Mouse (Mus musculus) limb, embryonic 10.5 days (tissue): ENCODE results near the gene Trim30c. TPM values are rescaled to one million over a fixed set of nuclear protein-coding genes. Genes with fewer than 3 reads are reported as not detected.

Source experiments
- polyA plus RNA-seq: library from polyadenylated mRNA; unstranded; fragments of >200 nt; fragmentation: Nextera tagmentation; extraction: Ambion mirVana; gene quantifications from 2 replicates; pipeline ENCODE4 v1.2.1, GENCODE M21; 2016

Gene Trim30c
- polyA plus RNA-seq, 1 experiment from 2014 or later, result not detected

Other genes with a start within 250 kb of the Trim30c start
- gene Olfm5, start 236.0 kb downstream of the Trim30c start, polyA plus RNA-seq, result not detected in 2 replicates
- 0.16 and 0.29 TPM in 2 replicates for gene Olfr648, start 217.4 kb downstream of the Trim30c start, polyA plus RNA-seq
- not detected in 2 replicates for gene Olfr649, start 204.9 kb downstream of the Trim30c start, polyA plus RNA-seq
- gene Trim6, start 182.0 kb downstream of the Trim30c start, polyA plus RNA-seq, result 6.4 and 7.0 TPM in 2 replicates
- gene Trim34a, start 156.4 kb downstream of the Trim30c start, polyA plus RNA-seq, result 0.31 and 0.91 TPM in 2 replicates
- gene Trim5, start 112.7 kb downstream of the Trim30c start, polyA plus RNA-seq, result not detected in 2 replicates
- gene Trim12a, start 85.4 kb downstream of the Trim30c start, polyA plus RNA-seq, result 1.7 and 2.3 TPM in 2 replicates
- gene Trim34b, start 71.4 kb downstream of the Trim30c start, polyA plus RNA-seq, result not detected in 2 replicates
- gene Trim12c, start 47.5 kb downstream of the Trim30c start, polyA plus RNA-seq, result 0.79 and 1.1 TPM in 2 replicates
- 0.05 and 0.09 TPM in 2 replicates for gene Trim30b, start 31.0 kb downstream of the Trim30c start, polyA plus RNA-seq
- gene Trim30a, start 64.4 kb upstream of the Trim30c start, polyA plus RNA-seq, result 0.33 and 0.39 TPM in 2 replicates
- 0.11 TPM in 1 of 2 replicates, not detected in the other for gene Trim30d, start 107.0 kb upstream of the Trim30c start, polyA plus RNA-seq
- not detected in 2 replicates for gene Olfr651, start 149.3 kb upstream of the Trim30c start, polyA plus RNA-seq
- not detected in 2 replicates for gene Olfr652, start 160.1 kb upstream of the Trim30c start, polyA plus RNA-seq
- not detected in 2 replicates for gene Olfr653, start 176.5 kb upstream of the Trim30c start, polyA plus RNA-seq
- not detected in 2 replicates for gene Olfr654, start 186.2 kb upstream of the Trim30c start, polyA plus RNA-seq
- not detected in 2 replicates for gene Olfr655, start 200.9 kb upstream of the Trim30c start, polyA plus RNA-seq
- gene Olfr656, start 213.1 kb upstream of the Trim30c start, polyA plus RNA-seq, result not detected in 2 replicates
- not detected in 2 replicates for gene Olfr657, start 224.0 kb upstream of the Trim30c start, polyA plus RNA-seq
- not detected in 2 replicates for gene Olfr658, start 246.5 kb upstream of the Trim30c start, polyA plus RNA-seq